Mouse (Mus musculus) myocyte (in vitro differentiated cells): Measurements from ENCODE around the gene Zfp775.

Experiments
- CEBPB ChIP-seq: IDR thresholded peaks from 2 replicates; pipeline ENCODE4 v1.6.1; 2011; ENCODE audit warnings: mild to moderate bottlenecking, moderate library complexity; ENCODE audit not compliant: poor library complexity, insufficient read depth, severe bottlenecking
- E2F4 ChIP-seq: IDR thresholded peaks from one replicate; pipeline ENCODE4 v1.6.1; 2011; ENCODE audit warnings: mild to moderate bottlenecking, control low read depth, moderate library complexity; ENCODE audit not compliant: insufficient read depth
- MAX ChIP-seq: IDR thresholded peaks from one replicate; pipeline ENCODE4 v1.6.1; 2011; ENCODE audit warnings: low read depth, mild to moderate bottlenecking, control low read depth
- MYOD1 ChIP-seq, 3 experiments: IDR thresholded peaks; one replicate each; pipeline ENCODE4 v1.6.1; 2011; ENCODE audit warnings: control low read depth in 2 of 3, low read depth in 2 of 3, mild to moderate bottlenecking in 2 of 3, moderate library complexity in 1 of 3; ENCODE audit not compliant: insufficient read length in 2 of 3, control insufficient read depth in 1 of 3
- POLR2A ChIP-seq: IDR thresholded peaks from one replicate; pipeline ENCODE4 v1.6.1; 2011; ENCODE audit warnings: low read depth, mild to moderate bottlenecking, control low read depth, moderate library complexity; ENCODE audit not compliant: insufficient read length
- SRF ChIP-seq: IDR thresholded peaks from one replicate; pipeline ENCODE4 v1.6.1; 2011; ENCODE audit warnings: low read depth; ENCODE audit not compliant: control insufficient read depth, insufficient read length
- USF1 ChIP-seq: IDR thresholded peaks from one replicate; pipeline ENCODE4 v1.6.1; 2011; ENCODE audit warnings: low read depth, mild to moderate bottlenecking, control low read depth, moderate library complexity

DNA sequence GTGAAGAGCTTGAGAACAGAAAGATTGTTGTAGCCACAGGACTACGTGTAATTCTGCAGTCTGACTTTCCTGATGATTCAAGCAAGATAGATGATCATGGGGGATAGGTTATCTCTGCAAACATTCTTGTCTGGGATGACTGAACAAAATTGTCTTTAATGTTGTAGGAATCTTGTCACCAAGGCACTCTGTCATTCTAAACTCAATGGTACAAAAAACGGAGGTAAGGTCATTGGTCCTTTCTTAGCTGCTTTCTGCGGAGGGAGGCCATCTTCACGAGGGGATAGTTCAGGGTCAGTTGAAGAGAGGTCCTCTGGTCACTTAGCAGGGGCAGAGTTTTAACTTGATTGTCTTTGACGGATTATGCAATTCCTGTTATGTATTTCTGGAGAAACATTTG is 23.1 kb upstream of the Zfp775 start:
- TF ChIP-seq SRF (no peak), POLR2A (no peak), USF1 (no peak), CEBPB (no peak), MYOD1 (IDR thresholded peaks at IDR 0.05; ENCODE audit: control insufficient read depth in 1 of 3, insufficient read length in 2 of 3, low read depth in 2 of 3) (no peak), E2F4 (no peak), MAX (no peak)
